Mouse (Mus musculus) heart, adult 2 months (tissue): Measurements from ENCODE around the gene Gm20521.
A peak's percentile ranks its signal among the peaks of the same experiment; 100 is the strongest.

Experiments
- EP300 ChIP-seq: fragments of 200-500 bp; IDR thresholded peaks from 2 replicates; pipeline ENCODE4 v1.6.1; 2011; ENCODE audit warnings: low read depth, low read length, control low read depth; ENCODE audit not compliant: insufficient read depth
- POLR2A ChIP-seq: fragments of 200-500 bp; IDR thresholded peaks from 2 replicates; pipeline ENCODE4 v1.6.1; 2011; ENCODE audit warnings: mild to moderate bottlenecking, low read depth, low read length, control low read depth; ENCODE audit not compliant: insufficient read depth

- TF ChIP-seq POLR2A (peak; percentile 86), EP300 (peak; percentile 97)
These were observed 58.1 kb downstream of the Gm20521 start for GRCm38 (mm10) chr14:54941024-54941978.
